ENCODE assay signal across 8 mouse cellular contexts in the genomic region with DNA sequence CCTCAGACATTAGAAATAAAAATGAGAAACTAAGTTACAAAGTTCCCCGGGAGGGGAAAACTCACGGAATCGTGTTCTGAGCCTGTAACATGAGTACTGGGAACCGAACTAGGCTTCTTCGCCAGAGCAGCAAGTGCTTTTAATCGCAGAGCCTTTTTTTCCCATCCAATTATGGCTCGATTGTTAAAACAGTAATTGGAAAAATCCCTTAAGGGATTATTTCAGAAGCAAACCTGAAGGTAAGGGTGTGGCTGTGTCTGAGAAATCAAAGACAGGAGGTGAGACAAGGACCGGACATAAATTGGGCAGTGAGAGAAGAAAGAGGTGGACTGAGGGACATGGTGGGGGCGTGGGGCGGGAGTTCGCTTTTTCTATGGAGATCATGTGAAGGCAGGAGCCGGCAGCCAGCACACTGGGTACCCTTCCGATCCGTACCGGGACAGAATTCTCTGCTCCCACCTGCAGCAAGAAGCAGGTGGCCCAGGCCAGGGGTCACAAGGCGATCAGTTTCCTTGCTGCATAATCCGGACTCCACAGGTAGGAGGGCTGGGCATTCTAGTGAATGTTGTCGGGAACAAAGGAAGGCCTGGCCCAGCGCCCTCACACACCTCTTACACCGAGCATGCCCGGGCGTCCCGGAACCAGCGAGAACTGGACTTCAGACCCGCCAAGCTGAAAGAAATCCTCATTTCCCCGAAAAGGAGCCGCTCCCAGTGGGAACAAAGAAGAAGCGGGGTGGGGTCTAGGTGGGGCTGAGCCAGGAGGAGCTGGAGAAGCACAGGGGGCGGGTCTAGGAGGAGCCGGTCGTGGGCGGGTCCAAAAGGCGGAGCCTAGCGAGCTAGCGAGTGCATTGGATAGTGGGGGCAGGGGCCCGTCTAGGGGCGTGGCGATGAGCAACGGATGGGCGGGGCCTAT. TPM values are rescaled to one million over a fixed set of nuclear protein-coding genes. Genes with fewer than 3 reads are reported as not detected.
DNase-seq lines count a peak whose midpoint lies in the region; ATAC-seq and TF ChIP-seq lines count a peak whose summit lies in the region.

No protein-coding gene starts in this region.

- peak overlapping the region; percentile 65 for H3K4me3 ChIP-seq in embryonic facial prominence, embryonic 13.5 days
- H3K4me3 ChIP-seq in heart, adult 2 months = peak overlapping the region; percentile 76
- H3K4me3 ChIP-seq in kidney, adult 2 months (ENCODE audit: insufficient read depth, low read depth, low read length) = peak overlapping the region; percentile 49
- peak overlapping the region; percentile 52 for H3K4me3 ChIP-seq in limb, embryonic 11.5 days (ENCODE audit: low read depth, low read length)
- H3K4me3 ChIP-seq in midbrain, embryonic 13.5 days (replicated peaks) = peak overlapping the region; percentile 64
- peak overlapping the region; percentile 74 for H3K4me3 ChIP-seq in small intestine, adult 2 months (ENCODE audit: low read depth, low read length)

- no peaks in the 10 kb centered on the region for H3K36me3 ChIP-seq in embryonic facial prominence, embryonic 13.5 days
- no peaks in the 10 kb centered on the region for H3K36me3 ChIP-seq in heart, adult 2 months (ENCODE audit: control insufficient read depth, insufficient read depth, low read length)
- no peaks in the 10 kb centered on the region for H3K36me3 ChIP-seq in kidney, adult 2 months (ENCODE audit: control insufficient read depth, insufficient read depth, low read length)
- no peaks in the 10 kb centered on the region for H3K36me3 ChIP-seq in limb, embryonic 11.5 days (ENCODE audit: control insufficient read depth, insufficient read depth, low read length)
- no peaks in the 10 kb centered on the region for H3K36me3 ChIP-seq in midbrain, embryonic 13.5 days
- no peaks in the 10 kb centered on the region for H3K36me3 ChIP-seq in small intestine, adult 2 months (ENCODE audit: control insufficient read depth, insufficient read depth, low read length)

- no peaks in the 10 kb centered on the region for H3K79me2 ChIP-seq in heart, adult 2 months (replicated peaks; ENCODE audit: control insufficient read depth, insufficient read depth, low read length)

- peak; percentile 97 for ATAC-seq in embryonic facial prominence, embryonic 13.5 days (ENCODE audit: insufficient number of reproducible peaks, insufficient read depth, low FRiP score, low TSS enrichment, low read depth)
- ATAC-seq in limb, embryonic 11.5 days (ENCODE audit: insufficient number of reproducible peaks, low FRiP score, low TSS enrichment, low read depth) = peak; percentile 99
- ATAC-seq in midbrain, embryonic 13.5 days = peak; percentile 98

- intact Hi-C loops in heart, adult 2 months (cut with DNase I) = no loop called here

- peak overlapping the region; percentile 91 for H3K27ac ChIP-seq in embryonic facial prominence, embryonic 13.5 days
- H3K27ac ChIP-seq in heart, adult 2 months = 0 out of 2 replicates have a peak overlapping the region, but pooled peaks have one; percentile 12
- H3K27ac ChIP-seq in kidney, adult 2 months (ENCODE audit: insufficient read depth, low read depth, low read length) = peak overlapping the region; percentile 40
- H3K27ac ChIP-seq in limb, embryonic 11.5 days (replicated peaks; ENCODE audit: low read depth, low read length) = peak overlapping the region; percentile 68; the same call in 1 of the 2 replicates
- peak overlapping the region; percentile 85 for H3K27ac ChIP-seq in midbrain, embryonic 13.5 days
- H3K27ac ChIP-seq in small intestine, adult 2 months (ENCODE audit: insufficient read depth, low read depth, low read length) = peak overlapping the region; percentile 95

- no peak for TF ChIP-seq EP300 in heart, adult 2 months (IDR thresholded peaks at IDR 0.05; ENCODE audit: insufficient read depth, low read depth, low read length)

- H3K4me1 ChIP-seq in embryonic facial prominence, embryonic 13.5 days = peaks cover 10% of the 10 kb centered on the region; the same call in 1 of the 2 replicates
- no peaks in the 10 kb centered on the region for H3K4me1 ChIP-seq in heart, adult 2 months (ENCODE audit: control insufficient read depth, insufficient read depth, low read length)
- 0 out of 2 replicates have a peak, but pooled peaks cover 3% of the 10 kb centered on the region for H3K4me1 ChIP-seq in kidney, adult 2 months (ENCODE audit: control insufficient read depth, insufficient read depth, low read length)
- no peaks in the 10 kb centered on the region for H3K4me1 ChIP-seq in limb, embryonic 11.5 days (ENCODE audit: control insufficient read depth, insufficient read depth, low read length)
- H3K4me1 ChIP-seq in midbrain, embryonic 13.5 days (replicated peaks) = peaks cover 7% of the 10 kb centered on the region
- peaks cover 7% of the 10 kb centered on the region for H3K4me1 ChIP-seq in small intestine, adult 2 months (ENCODE audit: control insufficient read depth, insufficient read depth, insufficient read length, low read length)

- TF ChIP-seq CTCF in heart, adult 2 months (IDR thresholded peaks at IDR 0.05) = no peak
- no peak for TF ChIP-seq CTCF in kidney, adult 2 months (conservative IDR thresholded peaks at IDR 0.05; ENCODE audit: insufficient read depth, insufficient read length, low read depth, low read length)
- no peak for TF ChIP-seq CTCF in small intestine, adult 2 months (IDR thresholded peaks at IDR 0.05; ENCODE audit: extremely low read depth, insufficient read length, insufficient replicate concordance, low read depth, low read length)

- TF ChIP-seq POLR2A in heart, adult 2 months (IDR thresholded peaks at IDR 0.05; ENCODE audit: insufficient read depth, low read depth, low read length) = no peak
- TF ChIP-seq POLR2A in kidney, adult 2 months (IDR thresholded peaks at IDR 0.05; ENCODE audit: low read depth, low read length) = no peak
- peak; percentile 61 for TF ChIP-seq POLR2A in small intestine, adult 2 months (IDR thresholded peaks at IDR 0.05; ENCODE audit: low read depth, low read length)

- peak; percentile 44 for DNase-seq in 3T3-L1 (ENCODE audit: low read depth, low spot score)
- DNase-seq in adrenal gland, postnatal 4 days (ENCODE audit: low spot score in 2 of 2) = peak; percentile 88
- peak; percentile 93 for DNase-seq in heart, adult 2 months
- peak; percentile 99 for DNase-seq in kidney, adult 2 months
- peak; percentile 100 for DNase-seq in limb, embryonic 11.5 days (ENCODE audit: low spot score)

- no peaks in the 10 kb centered on the region for H3K27me3 ChIP-seq in embryonic facial prominence, embryonic 13.5 days
- no peaks in the 10 kb centered on the region for H3K27me3 ChIP-seq in heart, adult 2 months (ENCODE audit: control insufficient read depth, insufficient read depth, low read length)
- H3K27me3 ChIP-seq in kidney, adult 2 months (replicated peaks; ENCODE audit: control insufficient read depth, insufficient read depth, low read length) = no peaks in the 10 kb centered on the region
- no peaks in the 10 kb centered on the region for H3K27me3 ChIP-seq in limb, embryonic 11.5 days (ENCODE audit: control insufficient read depth, insufficient read depth, low read length)
- no peaks in the 10 kb centered on the region for H3K27me3 ChIP-seq in midbrain, embryonic 13.5 days
- no peaks in the 10 kb centered on the region for H3K27me3 ChIP-seq in small intestine, adult 2 months (ENCODE audit: control insufficient read depth, insufficient read depth, low read length)

- WGBS in embryonic facial prominence, embryonic 13.5 days = under 1% methylated on average over 40 of the region's 40 CpGs
- WGBS in heart, adult 2 months = 5% methylated on average over 40 of the region's 40 CpGs
- 3% methylated on average over 40 of the region's 40 CpGs for WGBS in kidney, adult 2 months
- WGBS in limb, embryonic 11.5 days = 1% methylated on average over 40 of the region's 40 CpGs
- WGBS in midbrain, embryonic 13.5 days = 3% methylated on average over 40 of the region's 40 CpGs
- 1% methylated on average over 40 of the region's 40 CpGs for WGBS in small intestine, adult 2 months

- no peaks in the 10 kb centered on the region for H3K9me3 ChIP-seq in embryonic facial prominence, embryonic 13.5 days
- H3K9me3 ChIP-seq in limb, embryonic 11.5 days (ENCODE audit: control insufficient read depth, low read length) = no peaks in the 10 kb centered on the region
- H3K9me3 ChIP-seq in midbrain, embryonic 13.5 days = no peaks in the 10 kb centered on the region

- peak overlapping the region; percentile 89 for H3K9ac ChIP-seq in embryonic facial prominence, embryonic 13.5 days
- H3K9ac ChIP-seq in heart, adult 2 months (ENCODE audit: low read depth, low read length) = peak overlapping the region; percentile 62
- peak overlapping the region; percentile 77 for H3K9ac ChIP-seq in limb, embryonic 11.5 days (ENCODE audit: low read length)
- peak overlapping the region; percentile 84 for H3K9ac ChIP-seq in midbrain, embryonic 13.5 days (replicated peaks)

- peak overlapping the region; percentile 78 for H3K4me2 ChIP-seq in embryonic facial prominence, embryonic 13.5 days
- peak overlapping the region; percentile 78 for H3K4me2 ChIP-seq in limb, embryonic 11.5 days (ENCODE audit: low read depth, severe bottlenecking)
- peak overlapping the region; percentile 70 for H3K4me2 ChIP-seq in midbrain, embryonic 13.5 days (replicated peaks)

RNA-seq across cellular contexts. Expression of a gene that starts 54.1 kb away (rescaled TPM):
- total RNA-seq in adrenal gland, postnatal 4 days (2021) = 10 to 100 TPM in 1 of 2 experiments, 1 to 10 TPM in 1; 7.8 to 13.1 TPM
- 1.6 and 2.7 TPM in 2 replicates for polyA plus RNA-seq in embryonic facial prominence, embryonic 13.5 days (2015; fragmentation: Nextera tagmentation; extraction: Ambion mirVana)
- total RNA-seq in heart, adult 2 months (2021) = 1 to 10 TPM; 5.6 to 7.0 TPM
- 16.7 and 26.2 TPM in 2 replicates for polyA plus RNA-seq in heart, adult 2 months (2012; rRNA removed)
- polyA plus RNA-seq in kidney, adult 2 months (2012; rRNA removed) = 25.7 and 29.3 TPM in 2 replicates
- polyA plus RNA-seq in limb, embryonic 11.5 days (2014; fragmentation: Nextera tagmentation; extraction: Ambion mirVana) = 8.8 and 8.9 TPM in 2 replicates
- 8.5 and 14.3 TPM in 2 replicates for polyA plus RNA-seq in midbrain, embryonic 13.5 days (2015; fragmentation: Nextera tagmentation; extraction: Ambion mirVana)
- polyA plus RNA-seq in small intestine, adult 2 months (2012; rRNA removed) = 3.3 and 8.2 TPM in 2 replicates

Comparison
In these comparisons a context has a peak if more than half of its experiments do, and no peak if none do; other contexts are left out.
1. Peak in every context shown above with its lines: DNase-seq, ATAC-seq, H3K4me3 ChIP-seq and H3K27ac ChIP-seq.
2. DNase-seq: peak in every context shown above with its lines; median percentile 100 in limb, embryonic 11.5 days; 99 in kidney, adult 2 months; 93 in heart, adult 2 months; 88 in adrenal gland, postnatal 4 days; 44 in 3T3-L1.
3. H3K27ac ChIP-seq: peak in every context shown above with its lines; median percentile 95 in small intestine, adult 2 months; 91 in embryonic facial prominence, embryonic 13.5 days; 85 in midbrain, embryonic 13.5 days; 68 in limb, embryonic 11.5 days; 40 in kidney, adult 2 months; 12 in heart, adult 2 months.